Mouse (Mus musculus): Measurements from ENCODE around the gene 3110082I17Rik.
"Not testable (repeated sequence)": the region's sequence is repeated elsewhere in the genome, so short reads cannot be mapped to it uniquely, and the experiment has no call there.

3110082I17Rik gene

DNA sequence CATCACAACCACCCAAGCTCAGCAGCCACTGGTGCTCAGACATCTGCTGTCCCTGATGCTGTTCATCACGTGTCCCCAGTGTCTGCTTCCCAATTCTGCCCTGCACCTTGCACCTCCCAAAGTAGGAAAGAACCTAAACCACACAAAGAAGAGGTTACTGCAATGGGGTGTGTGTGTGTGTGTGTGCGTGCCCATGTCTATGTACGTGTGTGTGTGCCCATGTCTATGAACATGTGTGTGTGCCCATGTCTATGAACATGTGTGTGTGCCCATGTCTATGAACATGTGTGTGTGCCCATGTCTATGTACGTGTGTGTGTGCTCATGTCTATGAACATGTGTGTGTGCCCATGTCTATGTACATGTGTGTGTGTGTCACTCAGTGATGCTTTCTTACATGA lies 64.8 kb downstream of the 3110082I17Rik start:
- in situ Hi-C loops (cut with MboI, MseI): no loop called here

DNA sequence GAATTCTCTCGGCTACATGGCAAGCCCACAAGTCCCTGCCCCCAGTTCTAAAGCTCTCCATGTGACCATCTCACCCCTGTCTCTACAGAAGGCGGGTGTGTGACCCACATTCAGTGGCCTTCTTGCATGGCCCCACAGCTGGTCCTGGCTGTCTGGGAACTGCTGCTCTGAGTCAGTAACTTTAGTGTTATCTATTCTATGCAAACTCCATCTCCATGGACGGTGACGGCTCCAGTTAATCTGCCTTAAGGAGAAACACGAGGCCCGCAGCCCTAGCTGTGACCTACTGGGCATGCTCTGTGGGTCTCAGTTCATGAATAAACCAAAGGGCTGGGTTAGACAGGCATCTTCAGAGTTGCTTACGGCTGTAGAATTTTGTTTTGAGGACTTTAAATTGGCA lies 65.9 kb downstream of the 3110082I17Rik start:
- in situ Hi-C loops (cut with MboI, MseI): no loop called here

DNA sequence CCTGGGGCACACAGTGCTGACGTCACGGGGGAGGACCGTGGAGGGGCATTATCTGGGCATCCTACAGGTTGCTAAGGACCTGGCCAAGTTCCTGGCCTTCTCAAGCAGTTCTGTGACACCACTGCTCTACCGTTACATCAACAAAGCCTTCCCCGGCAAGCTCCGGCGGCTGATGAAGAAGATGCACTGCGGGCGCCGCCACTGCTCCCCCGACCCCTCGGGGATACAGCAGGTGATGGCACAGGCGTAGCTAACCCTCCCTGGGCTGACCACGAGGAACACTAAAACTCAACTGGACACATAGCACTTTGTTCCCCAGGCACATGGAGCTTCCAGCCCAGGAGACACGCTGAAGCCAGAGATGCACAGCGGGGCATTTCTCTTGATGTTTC lies 67.1 kb downstream of the 3110082I17Rik start:
- in situ Hi-C loops (cut with MboI, MseI): no loop called here

DNA sequence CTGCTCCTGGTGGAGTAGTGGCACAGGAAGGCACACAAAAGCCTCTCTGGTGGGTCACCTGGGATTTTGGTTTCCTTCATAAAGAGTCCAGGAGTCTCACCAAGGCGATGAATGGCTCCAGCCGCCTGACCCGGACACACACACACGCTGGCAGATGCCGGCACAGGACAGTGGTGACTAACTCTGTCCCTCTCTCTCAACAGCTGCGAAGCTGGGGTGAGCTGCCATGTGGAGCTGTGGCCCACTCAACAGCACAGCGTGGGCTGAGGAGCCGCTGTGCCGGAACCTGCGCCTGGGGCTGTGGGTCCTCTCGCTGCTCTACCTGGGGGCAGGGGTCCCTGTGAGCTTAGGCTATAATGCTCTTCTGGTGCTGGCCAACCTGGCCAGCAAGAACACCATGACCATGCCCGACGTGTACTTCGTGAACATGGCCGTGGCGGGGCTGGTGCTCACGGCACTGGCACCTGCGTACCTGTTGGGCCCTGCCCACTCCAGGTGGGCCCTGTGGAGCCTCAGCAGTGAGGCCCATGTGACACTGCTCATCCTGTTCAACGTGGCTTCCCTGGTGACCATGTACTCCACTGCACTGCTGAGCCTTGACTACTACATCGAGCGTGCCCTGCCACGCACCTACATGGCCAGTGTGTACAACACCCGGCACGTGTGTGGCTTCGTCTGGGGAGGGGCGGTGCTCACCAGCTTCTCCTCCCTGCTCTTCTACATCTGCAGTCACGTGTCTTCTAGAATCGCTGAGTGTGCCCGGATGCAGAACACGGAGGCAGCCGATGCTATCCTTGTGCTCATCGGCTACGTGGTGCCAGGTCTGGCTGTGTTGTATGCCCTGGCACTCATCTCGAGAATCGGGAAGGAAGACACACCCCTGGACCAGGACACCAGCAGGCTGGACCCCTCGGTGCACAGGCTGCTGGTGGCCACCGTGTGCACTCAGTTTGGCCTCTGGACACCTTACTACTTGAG lies 67.8 kb downstream of the 3110082I17Rik start:
- in situ Hi-C loops (cut with MboI, MseI): no loop called here

DNA sequence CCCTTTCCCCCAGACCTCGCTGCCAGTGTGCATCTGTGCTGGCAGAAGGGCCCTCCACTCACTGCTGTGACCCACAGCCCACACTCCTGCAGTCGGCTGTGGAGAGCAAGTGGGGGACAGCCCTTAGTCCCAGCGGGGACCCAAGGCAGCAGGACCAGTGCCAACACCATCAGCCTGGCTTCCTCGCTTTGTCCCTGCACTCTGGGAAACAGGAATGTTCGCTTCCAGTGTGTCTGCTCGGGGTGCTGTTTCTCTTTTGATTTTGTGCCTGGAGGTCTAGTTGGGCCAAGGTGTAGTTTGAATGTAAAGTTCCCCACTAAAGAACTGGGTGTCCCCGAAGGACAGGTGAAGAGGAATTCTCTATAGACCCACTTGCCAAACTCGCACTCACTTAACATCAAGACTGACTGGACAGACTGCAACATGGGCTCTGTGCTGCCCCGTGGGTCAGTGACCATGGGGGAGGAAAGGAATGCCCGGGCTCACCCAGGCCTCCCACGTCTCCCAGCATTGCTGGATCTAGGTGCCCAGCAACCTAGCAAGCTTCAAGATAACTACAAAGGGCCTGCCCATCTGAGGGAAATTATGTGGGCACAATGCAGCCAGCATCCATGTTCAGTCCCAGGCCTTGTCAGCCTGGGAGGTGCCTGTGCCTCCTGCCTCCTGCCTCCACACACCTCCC lies 68.9 kb downstream of the 3110082I17Rik start:
- in situ Hi-C loops (cut with MboI, MseI): no loop called here

DNA sequence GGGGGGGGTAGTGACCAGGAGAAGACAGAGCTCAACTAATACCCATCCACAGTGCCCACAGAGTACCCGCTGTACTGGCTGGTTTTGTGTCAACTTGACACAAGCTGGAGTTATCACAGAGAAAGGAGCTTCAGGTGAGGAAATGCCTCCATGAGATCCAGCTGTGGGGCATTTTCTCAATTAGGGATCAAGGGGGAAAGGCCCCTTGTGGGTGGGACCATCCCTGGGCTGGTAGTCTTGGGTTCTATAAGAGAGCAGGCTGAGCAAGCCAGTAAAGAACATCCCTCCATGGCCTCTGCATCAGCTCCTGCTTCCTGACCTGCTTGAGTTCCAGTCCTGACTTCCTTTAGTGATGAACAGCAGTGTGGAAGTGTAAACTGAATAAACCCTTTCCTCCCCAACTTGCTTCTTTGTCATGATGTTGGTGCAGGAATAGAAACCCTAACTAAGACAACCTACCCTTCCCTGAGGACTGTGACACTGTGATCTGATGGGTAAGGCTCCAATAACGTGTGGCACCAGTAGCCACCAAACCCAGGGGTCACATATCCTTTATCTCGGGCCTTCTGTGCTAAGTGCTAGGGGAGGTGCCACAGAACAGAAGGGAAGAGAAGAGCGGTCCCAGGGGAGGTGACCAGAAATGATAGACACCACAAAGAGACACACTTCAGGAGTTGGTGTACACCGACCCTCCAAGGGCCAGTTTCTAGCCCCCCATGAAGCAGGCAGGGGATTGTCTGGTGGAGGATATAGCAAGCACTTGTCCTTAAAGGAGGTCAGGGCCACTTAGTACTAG lies 69.8 kb downstream of the 3110082I17Rik start:
- in situ Hi-C loops (cut with MboI, MseI): not testable (repeated sequence)

DNA sequence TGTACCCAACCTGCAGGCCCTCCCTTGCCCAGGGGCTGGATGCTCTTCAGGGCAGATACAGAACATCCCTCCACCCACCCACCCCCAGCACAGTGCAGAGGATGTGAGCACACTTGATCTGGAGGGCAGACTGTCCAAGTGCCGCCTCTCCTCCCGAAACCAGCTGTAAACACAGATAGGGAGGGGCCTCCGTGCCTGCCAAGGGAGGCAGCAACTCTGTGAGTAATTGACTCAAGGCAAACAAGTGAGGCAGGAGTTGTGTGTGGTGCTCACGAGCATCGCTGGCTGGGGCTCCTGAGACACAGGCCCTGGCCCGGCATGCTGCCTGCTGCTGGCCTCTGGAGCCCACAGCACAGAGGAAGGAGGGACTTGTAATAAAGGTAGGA lies 70.7 kb downstream of the 3110082I17Rik start:
- in situ Hi-C loops (cut with MboI, MseI): no loop called here

DNA sequence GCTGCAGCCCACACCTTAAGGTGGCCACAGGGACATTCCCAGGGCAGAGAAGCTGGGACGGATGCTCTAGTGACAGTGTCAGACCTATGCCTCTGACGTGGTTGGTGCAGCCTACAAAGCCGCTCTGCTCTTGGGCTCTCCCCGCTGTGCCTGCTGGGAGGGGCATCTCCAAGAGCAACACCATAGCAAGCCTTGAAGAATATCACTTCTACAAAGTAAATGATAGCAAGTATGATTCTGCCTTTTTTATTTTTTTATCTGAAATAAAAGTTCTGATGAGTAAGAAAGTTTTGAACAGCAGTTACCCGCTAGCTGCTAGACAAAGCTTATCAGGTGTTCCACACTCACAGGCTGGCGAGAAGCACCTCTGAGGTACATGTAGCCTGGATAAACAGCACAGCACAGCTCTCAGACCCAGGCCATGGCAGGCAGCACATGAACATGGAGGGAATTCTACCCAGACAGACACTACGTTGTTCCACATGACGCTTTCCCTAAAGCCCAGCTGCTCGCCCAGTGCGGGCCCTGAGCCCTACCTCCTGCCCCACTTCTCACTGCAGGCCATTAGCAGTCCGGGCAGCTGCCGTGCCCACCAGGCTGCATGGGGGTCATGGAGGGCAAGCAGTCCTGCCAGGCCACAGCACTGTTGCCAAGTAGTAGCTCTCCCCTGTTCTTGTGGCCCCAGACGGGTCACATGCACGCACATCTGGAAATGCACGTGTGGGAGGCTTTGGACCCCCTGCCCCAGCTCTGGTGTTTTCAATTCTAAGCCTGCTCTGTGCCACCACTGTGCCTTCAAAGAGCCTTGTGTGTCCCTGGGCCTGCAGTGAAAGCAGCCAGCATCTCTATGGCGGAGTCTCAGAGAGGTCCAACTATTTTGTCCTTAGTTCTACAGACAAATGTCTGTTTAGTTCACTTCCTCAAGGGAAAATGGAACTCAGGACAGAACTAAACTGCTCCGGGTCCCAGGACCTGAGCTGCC lies 71.3 kb downstream of the 3110082I17Rik start:
- in situ Hi-C loops (cut with MboI, MseI): no loop called here

DNA sequence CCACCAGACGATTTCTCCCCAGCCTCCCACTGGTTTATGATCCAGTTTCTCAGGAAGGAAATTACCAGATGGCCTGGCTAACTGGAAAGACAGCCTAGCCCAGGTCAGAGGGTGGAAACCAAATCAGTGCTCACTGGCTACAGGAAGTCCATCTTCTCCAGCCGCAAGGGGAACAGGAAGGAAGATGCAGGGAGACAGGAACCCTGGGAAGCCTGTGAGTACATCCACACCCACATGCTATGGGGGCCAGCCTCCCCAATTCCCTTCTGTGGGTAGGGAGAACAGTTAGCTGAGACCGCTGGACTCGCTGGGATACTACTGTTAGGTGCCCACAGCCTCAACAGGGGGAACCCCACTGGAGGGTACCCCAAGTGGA lies 72.1 kb downstream of the 3110082I17Rik start:
- in situ Hi-C loops (cut with MboI, MseI): no loop called here

DNA sequence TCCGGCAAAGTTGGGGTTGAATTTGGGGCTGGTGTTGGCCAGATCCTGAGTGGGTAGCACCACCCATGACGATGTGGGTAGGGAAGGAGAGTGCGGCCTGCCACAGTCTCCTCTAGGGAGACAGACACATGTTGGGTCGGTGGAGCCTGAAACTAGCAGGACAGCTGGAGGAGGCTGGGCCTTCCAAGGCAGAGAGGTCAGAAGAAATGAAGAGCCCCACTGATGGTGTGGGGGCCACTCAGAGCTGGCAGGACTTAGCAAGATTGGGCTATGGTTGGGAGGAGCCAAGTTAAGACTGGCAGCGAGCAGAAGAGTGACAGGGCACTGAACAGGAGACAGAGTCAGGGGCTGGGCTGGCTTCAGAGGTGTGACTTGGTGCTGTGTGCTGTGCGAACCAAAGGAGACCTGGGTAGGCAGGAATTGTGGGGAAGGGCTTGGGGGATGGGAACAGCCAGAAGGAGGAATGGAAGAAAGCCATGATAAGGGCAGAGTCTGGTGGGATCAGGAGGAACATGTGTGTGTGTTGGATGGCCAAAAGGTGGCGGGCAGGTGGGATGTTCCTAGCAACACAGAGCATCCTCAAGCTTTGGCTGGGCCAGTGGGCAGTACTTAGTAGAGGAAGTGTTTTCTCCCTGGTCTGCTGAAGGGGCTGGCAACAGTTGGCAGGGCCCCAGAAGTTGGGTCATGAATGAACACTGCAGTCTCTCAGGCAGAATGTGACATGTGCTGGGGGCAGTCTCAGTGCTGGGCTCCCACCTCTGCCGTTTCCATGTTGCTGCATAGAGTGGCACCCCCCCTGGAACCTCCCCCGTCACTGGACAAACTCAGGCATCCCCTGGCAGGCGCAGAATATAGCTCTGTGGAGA lies 72.8 kb downstream of the 3110082I17Rik start:
- in situ Hi-C loops (cut with MboI, MseI): no loop called here

DNA sequence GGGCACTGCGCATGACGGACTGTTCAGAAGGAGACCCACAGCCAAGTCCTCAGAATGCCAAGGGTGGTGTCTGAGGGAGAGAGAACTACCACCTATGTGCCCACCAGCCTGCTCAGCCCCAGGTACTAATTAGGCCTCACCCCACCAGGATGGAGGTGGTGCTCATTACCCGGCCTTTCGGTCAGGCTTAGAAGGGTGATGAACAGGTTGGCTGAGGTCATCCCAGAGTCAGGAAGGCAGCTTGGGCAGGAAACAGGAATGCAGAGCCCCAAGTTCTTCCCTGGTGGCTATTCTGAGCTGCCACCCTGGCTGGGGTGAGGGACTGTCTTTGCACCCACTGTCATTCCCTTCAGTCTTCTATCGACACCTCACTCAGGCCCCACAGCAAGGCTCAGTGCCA lies 74.3 kb downstream of the 3110082I17Rik start:
- in situ Hi-C loops (cut with MboI, MseI): no loop called here

DNA sequence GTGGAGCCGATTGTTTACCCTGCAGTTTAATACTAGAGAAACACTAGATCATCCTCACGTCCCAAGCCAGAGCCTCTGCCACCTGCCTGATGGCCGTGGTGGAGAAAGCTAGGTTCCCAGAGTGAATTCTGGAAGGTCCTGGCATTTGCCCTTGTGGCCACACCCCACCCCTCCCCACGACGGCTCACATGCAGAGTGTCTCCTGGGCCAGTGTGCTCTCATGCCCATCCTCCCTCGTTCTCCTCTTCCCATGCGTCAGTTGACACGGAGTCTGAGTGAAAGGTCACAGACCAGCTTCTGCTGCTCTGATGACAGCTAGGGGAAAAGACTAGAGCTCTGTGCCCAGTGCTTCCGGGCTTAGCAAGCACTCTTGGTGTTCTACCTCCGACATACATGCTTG lies 75.8 kb downstream of the 3110082I17Rik start:
- in situ Hi-C loops (cut with MboI, MseI): no loop called here

DNA sequence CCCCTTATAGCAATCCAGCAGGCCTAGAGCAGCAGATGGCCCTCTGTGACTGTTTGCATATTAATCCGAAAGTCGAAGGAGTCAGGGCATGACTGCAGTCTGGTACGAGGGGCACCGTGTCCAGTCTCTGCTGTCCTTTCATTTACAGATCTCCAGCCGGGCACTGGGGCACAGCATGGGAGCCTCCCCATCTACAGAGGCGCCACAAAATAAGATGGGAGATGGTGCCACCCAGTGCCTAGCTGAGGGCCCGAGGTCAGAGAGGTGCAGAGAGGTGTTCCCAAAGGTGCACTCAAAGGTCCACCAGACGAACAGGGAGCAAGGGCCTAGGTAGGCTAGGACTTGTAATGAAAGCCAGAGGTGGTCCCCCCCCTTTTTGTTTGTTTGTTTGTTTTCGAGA lies 77.1 kb downstream of the 3110082I17Rik start:
- in situ Hi-C loops (cut with MboI, MseI): no loop called here

DNA sequence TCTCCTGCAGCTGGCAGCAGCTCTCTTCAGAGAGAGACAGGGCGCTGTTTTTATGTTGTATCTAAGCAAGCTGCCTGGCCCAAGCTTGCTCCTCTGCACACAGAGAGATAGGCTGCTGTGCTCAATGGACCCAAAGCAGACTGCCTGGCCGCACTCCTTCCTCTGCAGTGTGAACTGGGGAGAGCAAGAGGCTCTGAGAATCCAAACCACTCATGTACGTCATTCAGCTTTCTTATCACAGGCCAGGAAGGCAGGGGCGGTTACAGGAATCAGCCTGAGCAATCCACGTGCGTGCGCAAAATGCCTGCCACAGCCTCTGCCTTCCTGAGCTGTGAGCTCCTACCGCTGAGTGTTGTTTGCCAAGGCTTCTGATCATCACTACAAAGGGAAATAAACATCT lies 77.6 kb downstream of the 3110082I17Rik start:
- in situ Hi-C loops (cut with MboI, MseI): no loop called here

DNA sequence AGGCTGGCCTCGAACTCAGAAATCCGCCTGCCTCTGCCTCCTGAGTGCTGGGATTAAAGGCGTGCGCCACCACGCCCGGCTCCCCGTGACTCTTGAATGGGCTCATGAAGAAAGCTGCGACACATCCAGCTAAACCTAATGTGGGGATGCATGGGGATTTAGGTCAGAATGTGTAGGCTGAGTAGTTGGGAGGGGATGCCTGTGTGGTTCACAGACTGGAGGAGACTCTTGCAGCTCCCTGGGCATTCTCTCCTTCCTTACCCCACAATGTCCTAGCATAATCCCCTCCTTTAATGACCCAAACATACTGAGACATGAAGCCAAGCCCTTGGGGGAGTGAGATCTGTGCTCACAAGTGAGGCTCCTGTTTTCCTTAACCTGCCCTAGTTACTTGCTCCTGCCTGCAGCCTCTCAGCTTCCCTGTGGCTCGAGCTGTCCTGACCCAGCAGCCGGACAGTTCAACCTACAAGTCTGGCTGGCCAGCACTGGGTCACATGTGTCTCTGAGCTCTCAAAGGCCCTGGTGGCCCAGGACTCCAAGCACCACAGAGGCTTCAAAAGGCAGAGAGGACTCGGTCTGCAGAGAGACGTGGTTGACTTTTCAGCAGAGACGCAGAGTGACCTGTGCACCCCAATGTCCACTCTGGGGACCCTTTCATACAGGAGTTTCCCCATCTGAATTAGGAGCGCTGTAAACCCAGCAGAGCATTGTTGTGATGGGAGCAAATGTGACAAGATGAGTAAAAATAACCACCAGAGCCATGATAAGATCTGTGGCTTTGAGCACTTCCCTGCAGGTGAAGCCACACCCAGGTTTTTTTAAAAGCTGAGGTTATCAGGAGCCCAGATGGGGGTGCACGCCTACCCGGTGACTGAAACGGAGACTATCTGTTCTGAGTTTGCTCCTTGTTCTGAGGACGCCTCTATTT lies 78.5 kb downstream of the 3110082I17Rik start:
- in situ Hi-C loops (cut with MboI, MseI): no loop called here

DNA sequence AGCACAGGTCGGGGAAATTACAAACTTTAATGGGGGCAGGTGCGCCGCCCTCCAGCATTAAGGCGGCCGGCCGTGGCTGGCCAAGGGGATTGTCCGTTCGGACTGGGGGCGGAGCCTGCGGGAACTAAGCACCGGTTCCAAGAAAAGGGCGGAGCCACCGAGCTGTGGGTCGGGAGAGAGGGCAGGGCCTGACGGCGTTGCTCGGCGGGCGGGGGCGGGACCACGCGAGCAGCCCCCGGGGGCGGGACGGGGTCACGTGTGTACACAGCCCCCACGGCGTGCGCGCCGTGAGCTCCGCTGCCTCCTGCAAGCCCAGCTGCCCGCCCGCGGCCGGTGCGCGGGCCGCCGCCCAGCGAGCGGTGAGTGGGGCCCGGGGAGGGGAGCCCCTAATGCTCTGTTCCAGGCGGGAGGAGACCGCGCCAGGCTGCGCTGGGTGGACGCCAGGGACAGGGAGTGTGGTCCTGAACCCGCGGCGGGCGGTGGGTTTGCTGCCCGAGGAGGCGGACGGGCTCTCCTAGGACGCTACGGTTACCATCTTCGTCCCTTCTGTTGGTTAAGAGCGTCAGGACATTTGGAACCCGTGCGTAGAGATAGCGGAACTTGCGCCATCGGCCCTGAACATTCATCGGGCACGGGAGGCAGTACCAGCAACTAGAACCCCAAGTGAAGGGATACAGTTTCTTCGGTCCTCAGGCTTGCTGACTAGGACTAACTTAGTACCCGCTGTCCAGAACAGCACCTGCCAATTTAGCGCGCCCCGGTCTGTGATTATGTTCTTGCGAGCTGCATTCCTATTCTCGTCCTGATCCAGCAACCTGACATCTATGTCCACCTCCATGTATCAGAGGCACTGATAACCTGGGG lies 79.7 kb downstream of the 3110082I17Rik start:
- in situ Hi-C loops (cut with MboI, MseI): no loop called here

DNA sequence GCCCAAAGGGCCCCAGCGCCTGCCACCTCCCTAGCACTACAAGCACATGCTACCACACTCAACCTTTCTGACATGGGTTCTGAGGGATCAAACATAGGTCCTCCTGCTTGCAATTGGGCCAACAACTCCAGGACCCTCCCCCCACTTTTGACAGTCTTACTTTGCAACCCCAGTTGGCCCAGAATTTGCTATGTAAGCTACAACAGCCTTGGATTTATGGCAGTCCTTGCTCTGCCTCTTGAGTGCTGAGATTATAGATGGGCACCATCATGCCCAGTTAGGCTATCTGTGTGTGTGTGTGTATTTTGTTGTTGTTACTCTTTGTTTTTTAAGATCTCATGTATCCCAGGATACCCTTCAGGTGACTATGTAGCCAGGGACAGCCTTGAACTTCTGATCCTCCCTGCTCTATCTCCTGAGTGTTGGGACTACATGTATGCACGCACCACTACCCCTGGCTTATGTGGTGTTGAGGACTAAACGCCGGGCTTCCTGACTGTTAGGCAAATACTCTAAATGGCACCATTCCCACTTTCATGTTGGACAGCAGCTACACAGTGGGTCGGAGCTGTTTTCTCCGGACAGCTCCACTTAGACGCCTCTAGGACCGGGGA lies 80.4 kb downstream of the 3110082I17Rik start:
- in situ Hi-C loops (cut with MboI, MseI): no loop called here
